Mouse (Mus musculus): ENCODE measurements around the gene Gm6525.

The Gm6525 gene

DNA sequence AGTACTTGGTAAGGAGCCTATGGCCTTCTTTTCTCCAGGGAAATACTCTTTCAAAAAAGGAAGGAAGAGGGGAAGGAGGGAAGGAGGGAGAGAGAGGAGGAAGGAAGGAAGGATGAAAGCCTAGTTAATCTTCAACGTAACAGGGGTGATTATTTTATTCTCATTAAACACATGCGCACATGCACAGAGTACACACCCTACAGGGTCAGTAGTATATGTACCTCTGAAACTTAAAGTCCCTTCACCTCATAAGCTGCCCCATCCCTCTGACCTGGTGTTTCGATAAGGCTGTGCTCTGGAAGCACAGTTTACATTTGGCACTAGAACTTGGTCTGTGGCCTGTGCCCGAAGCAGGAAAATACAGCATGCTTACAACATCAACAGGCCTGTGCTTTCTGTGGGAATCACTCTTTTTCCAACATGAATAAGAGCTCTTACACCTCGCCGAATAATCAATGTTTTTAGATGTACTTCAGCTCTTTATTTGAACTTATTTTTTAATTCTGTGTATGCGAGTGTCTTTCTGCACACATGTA is 37.5 kb downstream of the Gm6525 start:
- no peak for DNase-seq (ENCODE audit: low read depth, low spot score)

DNA sequence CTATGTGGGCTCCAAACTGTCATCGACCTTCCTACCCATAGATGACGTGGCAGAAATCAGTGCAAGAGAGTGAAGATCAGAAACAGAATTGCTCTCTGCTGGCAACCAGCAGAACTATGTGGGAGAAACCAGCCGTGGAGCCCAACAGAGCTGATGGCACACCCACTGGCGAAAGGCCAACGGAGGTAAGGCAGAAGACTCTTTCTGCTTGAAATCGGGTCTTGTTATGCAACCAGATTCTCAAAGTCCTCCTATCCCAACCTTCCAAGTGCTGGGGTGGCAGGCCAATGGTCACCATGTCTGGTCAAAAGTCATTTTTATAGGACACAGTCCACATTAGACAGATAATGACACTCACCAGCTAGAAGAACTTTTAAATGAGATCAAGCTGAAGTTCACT is 40.6 kb downstream of the Gm6525 start:
- no peak for DNase-seq (ENCODE audit: low read depth, low spot score)

DNA sequence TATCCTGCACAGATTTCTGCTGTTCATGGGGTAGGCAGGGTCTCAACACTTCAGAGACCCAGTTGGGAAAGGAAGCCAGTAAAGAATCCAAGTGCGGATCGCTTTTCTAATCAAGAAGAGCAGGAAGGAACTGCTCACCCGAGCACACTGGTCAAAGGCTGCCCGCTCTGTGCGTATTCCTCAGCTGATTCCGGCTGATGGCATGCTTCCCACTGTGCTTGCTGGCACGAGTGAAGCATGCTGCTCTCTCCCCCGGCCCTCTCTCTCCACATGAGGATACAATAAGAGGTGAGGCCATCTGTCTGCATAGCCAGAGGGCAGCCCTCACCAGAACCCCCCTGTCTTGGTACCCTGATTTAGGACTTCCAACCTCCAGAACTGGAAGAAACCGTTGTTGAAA is 41.3 kb downstream of the Gm6525 start:
- DNase-seq (ENCODE audit: low read depth, low spot score): no peak

DNA sequence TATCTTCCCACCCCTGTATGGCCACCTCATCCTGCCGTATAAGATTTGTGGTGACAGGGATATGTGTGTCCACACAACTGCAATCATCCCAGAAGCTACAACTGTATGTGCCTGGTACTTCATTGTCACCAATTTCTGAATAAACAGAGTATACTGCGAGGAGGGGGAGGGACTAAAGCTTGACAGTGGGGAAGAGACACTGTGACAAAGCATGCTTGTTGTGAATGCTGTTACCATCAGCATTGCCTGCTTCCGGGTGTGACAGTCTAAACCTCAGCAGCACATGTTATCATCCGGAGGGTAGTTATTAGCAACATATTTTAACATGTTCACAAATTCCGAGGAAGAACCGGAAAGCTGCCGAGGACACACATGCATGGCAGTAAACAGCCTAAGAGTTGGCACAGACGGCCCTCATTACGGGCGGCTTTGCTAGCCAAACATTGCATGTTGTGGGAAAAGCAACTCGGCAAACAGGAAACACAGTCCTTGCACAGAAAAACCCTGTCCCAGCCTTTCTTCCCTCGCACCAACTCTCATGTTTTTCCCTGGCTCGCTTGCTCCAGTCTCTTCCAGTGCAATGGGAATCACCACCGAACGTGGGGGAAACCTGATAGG is 41.9 kb downstream of the Gm6525 start:
- no peak for DNase-seq (ENCODE audit: low read depth, low spot score)

DNA sequence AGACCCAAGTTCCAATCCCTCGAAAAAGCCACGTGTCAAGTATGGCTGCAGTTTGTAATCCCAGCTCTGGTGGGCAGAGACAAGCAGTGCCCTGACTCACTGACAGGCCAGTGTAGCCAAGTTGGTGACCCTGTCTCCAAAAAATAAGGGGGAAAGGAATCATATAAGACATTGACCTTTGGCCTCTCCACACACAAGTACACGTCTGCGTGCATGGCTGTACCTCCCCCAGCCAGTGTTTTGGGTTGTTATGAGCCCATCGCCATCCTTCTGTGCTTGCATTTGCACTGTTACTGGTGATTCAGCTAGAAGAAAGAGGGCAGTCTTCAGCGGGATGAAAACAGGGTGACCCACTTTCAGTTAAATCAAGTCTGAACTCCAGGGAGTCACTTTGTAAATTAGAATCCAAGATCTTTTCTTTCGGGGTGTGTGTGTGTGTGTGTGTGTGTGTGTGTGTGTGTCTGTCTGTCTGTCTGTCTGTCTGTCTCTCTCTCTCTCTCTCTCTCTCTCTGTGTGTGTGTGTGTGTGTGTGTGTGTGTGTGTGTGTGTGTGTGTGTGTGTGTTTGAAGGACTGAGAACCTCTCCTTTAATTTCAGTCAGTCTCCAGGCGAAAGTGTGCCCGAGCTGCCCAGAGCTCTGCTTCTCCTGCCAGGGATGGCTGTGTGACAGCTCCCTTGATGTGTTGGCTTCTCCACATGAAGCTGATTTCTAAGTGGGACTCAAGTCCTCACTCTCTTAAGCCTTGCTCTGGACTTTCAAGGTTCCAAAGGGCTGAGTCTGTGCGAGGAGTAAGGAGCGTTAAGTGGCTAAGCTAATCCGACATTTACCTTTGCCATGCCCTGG is 43.4 kb downstream of the Gm6525 start:
- DNase-seq (ENCODE audit: low read depth, low spot score): no peak

DNA sequence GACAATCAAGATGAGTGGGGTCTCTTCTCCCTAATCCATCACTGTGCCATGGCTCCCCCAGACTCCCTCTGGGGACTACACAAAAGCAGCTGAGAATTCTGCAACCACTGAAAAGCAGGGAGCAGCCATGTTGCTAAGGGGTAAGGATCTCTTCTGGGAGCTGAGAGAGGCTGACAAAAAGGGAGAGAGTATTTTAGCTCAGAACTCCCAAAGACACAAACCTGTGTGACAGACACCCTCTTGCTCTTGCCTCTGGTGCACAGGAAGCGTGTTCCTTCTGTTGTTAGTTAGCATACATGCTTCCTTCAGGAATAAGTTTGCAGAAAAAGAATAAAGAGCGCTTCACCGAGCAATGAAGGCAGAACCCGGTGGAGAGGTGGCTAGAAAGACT is 44.1 kb downstream of the Gm6525 start:
- no peak for DNase-seq (ENCODE audit: low read depth, low spot score)

DNA sequence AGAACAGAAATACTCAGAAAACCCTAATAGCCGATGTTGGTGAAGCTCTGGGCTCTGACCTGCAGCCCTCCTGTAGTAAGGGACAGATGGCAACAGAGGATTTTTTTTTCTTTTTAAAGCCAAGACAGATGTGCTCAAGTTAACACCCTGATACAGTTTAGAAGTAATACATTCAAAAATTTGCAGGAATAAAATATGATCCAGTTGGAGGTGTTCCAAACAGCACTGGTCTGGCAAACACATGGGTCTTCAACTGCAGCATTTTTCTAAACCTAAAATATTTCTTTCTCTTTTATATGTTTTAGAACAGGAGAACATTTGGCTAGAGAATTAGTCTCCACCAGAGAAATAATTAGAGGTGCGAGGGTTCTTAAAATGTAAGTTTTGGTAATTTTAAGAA is 44.6 kb downstream of the Gm6525 start:
- DNase-seq (ENCODE audit: low read depth, low spot score): no peak

DNA sequence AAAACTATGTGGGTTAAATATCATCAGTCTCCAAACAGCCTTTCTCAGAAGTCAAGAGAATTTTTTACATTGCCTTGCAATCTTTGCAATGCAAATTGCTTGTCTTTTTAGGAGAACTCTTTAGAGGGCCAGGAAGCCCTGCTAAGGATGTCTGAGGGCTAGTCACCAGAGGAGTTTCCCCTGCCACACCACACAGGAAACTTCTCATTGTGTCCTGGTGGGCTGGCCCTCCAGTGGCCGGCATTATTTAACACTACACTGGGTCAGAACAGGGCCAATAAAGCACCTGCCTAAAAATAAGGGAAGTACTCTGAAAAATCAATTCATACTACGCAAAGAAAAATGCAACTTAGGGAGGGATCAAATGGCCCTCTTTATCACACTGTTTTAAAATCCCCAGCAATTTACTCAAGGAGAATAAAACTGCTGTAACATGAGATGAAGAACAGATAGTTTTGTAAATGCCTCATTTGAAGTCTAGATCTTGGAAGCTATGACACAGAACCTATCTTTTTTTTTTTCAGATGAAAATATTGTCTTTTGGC is 45.3 kb downstream of the Gm6525 start:
- DNase-seq (ENCODE audit: low read depth, low spot score): no peak

DNA sequence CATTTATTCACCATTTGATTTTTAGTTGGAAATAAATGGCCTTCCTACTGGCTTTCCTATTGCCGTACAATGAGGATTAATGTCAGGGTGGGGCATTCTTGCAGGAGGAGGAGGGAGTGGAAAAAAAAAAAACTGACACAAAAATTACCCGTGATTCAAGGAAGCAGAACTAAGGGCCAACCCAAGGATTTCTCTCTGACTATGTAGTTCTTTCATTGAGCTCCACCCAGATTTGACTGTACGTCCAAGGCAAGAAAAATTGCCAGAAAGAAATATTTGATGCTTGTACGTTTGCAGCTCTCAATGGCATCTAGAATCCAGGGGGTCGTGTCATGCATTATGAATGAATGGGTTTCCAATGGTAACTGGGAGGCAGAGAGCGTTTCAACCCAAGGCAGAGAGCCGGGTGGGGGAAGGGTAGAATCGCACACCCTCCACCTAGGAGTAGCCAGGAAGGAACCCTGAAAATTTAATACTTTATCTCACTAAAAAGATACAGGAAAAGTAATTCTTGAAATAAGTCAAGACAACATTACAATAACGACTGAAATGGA is 45.9 kb downstream of the Gm6525 start:
- no peak for DNase-seq (ENCODE audit: low read depth, low spot score)

DNA sequence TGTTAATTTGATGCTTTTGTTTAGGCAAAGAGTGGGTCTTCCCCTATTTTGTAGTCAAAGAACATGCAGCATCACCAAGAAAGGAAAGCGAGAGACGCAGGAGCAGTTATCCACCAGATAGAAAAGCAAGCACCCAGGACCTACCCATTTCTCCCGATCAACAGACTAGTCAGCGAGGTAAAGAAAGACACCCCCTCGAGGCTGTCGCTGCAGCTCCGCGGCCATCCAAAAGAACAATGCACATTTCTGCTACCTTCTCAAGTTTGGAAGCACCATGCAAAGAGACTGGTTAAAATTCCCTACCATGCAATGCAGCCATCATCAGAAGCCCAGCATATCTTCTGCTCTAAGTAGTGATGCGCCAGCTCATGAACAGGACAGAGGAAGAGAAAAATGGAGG is 46.4 kb downstream of the Gm6525 start:
- no peak for DNase-seq (ENCODE audit: low read depth, low spot score)

DNA sequence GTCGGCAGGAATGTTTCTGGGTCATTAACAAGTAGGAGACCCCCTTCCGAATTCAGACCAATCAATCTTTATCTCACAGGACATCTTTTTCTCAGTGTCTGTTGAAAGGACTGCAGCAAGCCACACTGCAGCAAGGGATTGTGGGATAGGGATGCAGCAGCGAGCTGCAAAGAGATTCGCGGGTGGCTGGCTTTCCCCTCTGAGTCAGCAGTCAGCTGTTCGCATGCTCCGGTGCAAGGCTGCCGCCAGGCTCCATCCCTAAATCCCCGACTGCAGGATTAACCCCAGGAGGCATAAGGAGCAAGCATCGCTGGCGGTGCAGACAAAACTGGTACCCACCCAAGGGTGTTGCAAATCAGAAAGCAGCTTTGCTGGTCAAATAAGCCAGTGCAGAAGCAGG is 46.8 kb downstream of the Gm6525 start:
- no peak for DNase-seq (ENCODE audit: low read depth, low spot score)
